Comparison of ENCODE assay signal across 8 mouse cellular contexts in genomic region chr3:89830815-89831591, GRCm38 (mm10). TPM values are rescaled to one million over a fixed set of nuclear protein-coding genes. Genes with fewer than 3 reads are reported as not detected.
A peak's percentile ranks its signal among the peaks of the same experiment; 100 is the strongest.
DNase-seq lines count a peak whose midpoint lies in the region; ATAC-seq lines count a peak whose summit lies in the region.

TSS of gene She (plus strand) at chr3:89831370.

- DNase-seq in forebrain, embryonic 14.5 days (ENCODE audit: low spot score), result no peak
- DNase-seq in hindbrain, embryonic 14.5 days (ENCODE audit: low spot score), result no peak
- DNase-seq in layer of hippocampus, postnatal 25 days (ENCODE audit: extremely low spot score in 1 of 2, low spot score in 1 of 2), result no peak
- no peak for DNase-seq in adipocyte (ENCODE audit: low spot score)

- peaks cover 4% of the 10 kb centered on the region for H3K4me1 ChIP-seq in erythroblast, embryonic 14.5 days (ENCODE audit: control insufficient read depth)
- no peaks in the 10 kb centered on the region for H3K4me1 ChIP-seq in forebrain, embryonic 14.5 days (ENCODE audit: control insufficient read depth, insufficient read depth, low read length)
- no peaks in the 10 kb centered on the region for H3K4me1 ChIP-seq in hindbrain, embryonic 14.5 days (replicated peaks; ENCODE audit: control insufficient read depth, insufficient read depth, low read length)
- peaks cover 18% of the 10 kb centered on the region for H3K4me1 ChIP-seq in liver, embryonic 12.5 days
- H3K4me1 ChIP-seq in neural tube, embryonic 14.5 days (ENCODE audit: control insufficient read depth, insufficient read depth, low read length), result peaks cover 10% of the 10 kb centered on the region; the same call in 1 of the 2 replicates

- H3K9me3 ChIP-seq in erythroblast, embryonic 14.5 days (ENCODE audit: control insufficient read depth, low read length), result peaks cover 5% of the 10 kb centered on the region; the same call in 1 of the 2 replicates
- no peaks in the 10 kb centered on the region for H3K9me3 ChIP-seq in forebrain, embryonic 14.5 days (replicated peaks; ENCODE audit: control insufficient read depth, low read length)
- no peaks in the 10 kb centered on the region for H3K9me3 ChIP-seq in hindbrain, embryonic 14.5 days (ENCODE audit: control insufficient read depth, low read length)
- no peaks in the 10 kb centered on the region for H3K9me3 ChIP-seq in liver, embryonic 12.5 days (replicated peaks)
- H3K9me3 ChIP-seq in neural tube, embryonic 14.5 days (ENCODE audit: control insufficient read depth, low read length), result no peaks in the 10 kb centered on the region

- peak within 1 kb of the TSS; percentile 47 for H3K4me2 ChIP-seq in forebrain, embryonic 14.5 days (ENCODE audit: low read length)
- H3K4me2 ChIP-seq in hindbrain, embryonic 14.5 days (replicated peaks), result peak within 1 kb of the TSS; percentile 53
- peak within 1 kb of the TSS; percentile 63 for H3K4me2 ChIP-seq in liver, embryonic 12.5 days
- peak within 1 kb of the TSS; percentile 44 for H3K4me2 ChIP-seq in neural tube, embryonic 14.5 days (ENCODE audit: low read depth, low read length)

- peak within 1 kb of the TSS; percentile 32 for H3K4me3 ChIP-seq in erythroblast, embryonic 14.5 days (replicated peaks)
- peak within 1 kb of the TSS; percentile 31 for H3K4me3 ChIP-seq in forebrain, embryonic 14.5 days (ENCODE audit: low read depth, low read length)
- H3K4me3 ChIP-seq in hindbrain, embryonic 14.5 days (replicated peaks; ENCODE audit: low read length), result peak within 1 kb of the TSS; percentile 37
- H3K4me3 ChIP-seq in liver, embryonic 12.5 days, result peak within 1 kb of the TSS; percentile 49
- H3K4me3 ChIP-seq in neural tube, embryonic 14.5 days (ENCODE audit: low read depth, low read length), result peak within 1 kb of the TSS; percentile 34

- peak within 1 kb of the TSS; percentile 35; the same call in 1 of the 2 replicates for H3K9ac ChIP-seq in forebrain, embryonic 14.5 days (ENCODE audit: low read length)
- peak within 1 kb of the TSS; percentile 47 for H3K9ac ChIP-seq in hindbrain, embryonic 14.5 days
- peak within 1 kb of the TSS; percentile 46 for H3K9ac ChIP-seq in liver, embryonic 12.5 days
- peak within 1 kb of the TSS; percentile 37; the same call in 1 of the 2 replicates for H3K9ac ChIP-seq in neural tube, embryonic 14.5 days (replicated peaks; ENCODE audit: low read depth, low read length)

- no peak within 1 kb of the TSS for H3K27ac ChIP-seq in forebrain, embryonic 14.5 days (ENCODE audit: low read depth, low read length)
- no peak within 1 kb of the TSS for H3K27ac ChIP-seq in hindbrain, embryonic 14.5 days
- 0 out of 2 replicates have a peak within 1 kb of the TSS, but pooled peaks have one; percentile 25 for H3K27ac ChIP-seq in liver, embryonic 12.5 days
- H3K27ac ChIP-seq in neural tube, embryonic 14.5 days (ENCODE audit: low read depth, low read length), result no peak within 1 kb of the TSS; the same call in 1 of the 2 replicates

- H3K27me3 ChIP-seq in erythroblast, embryonic 14.5 days (ENCODE audit: control insufficient read depth), result peaks cover 81% of the 10 kb centered on the region
- H3K27me3 ChIP-seq in forebrain, embryonic 14.5 days (replicated peaks; ENCODE audit: control insufficient read depth, insufficient read depth, low read length), result peaks cover 57% of the 10 kb centered on the region
- peaks cover 58% of the 10 kb centered on the region for H3K27me3 ChIP-seq in hindbrain, embryonic 14.5 days (ENCODE audit: control insufficient read depth, insufficient read depth, low read length)
- peaks cover 87% of the 10 kb centered on the region for H3K27me3 ChIP-seq in liver, embryonic 12.5 days (replicated peaks)
- H3K27me3 ChIP-seq in neural tube, embryonic 14.5 days (ENCODE audit: control insufficient read depth, insufficient read depth, low read length), result peaks cover 41% of the 10 kb centered on the region

- WGBS in forebrain, embryonic 14.5 days, result 2% methylated on average over 88 of the region's 96 CpGs
- 3% methylated on average over 89 of the region's 96 CpGs for WGBS in hindbrain, embryonic 14.5 days
- 2% methylated on average over 90 of the region's 96 CpGs for WGBS in liver, embryonic 12.5 days (ENCODE audit: insufficient replicate concordance)
- 3% methylated on average over 94 of the region's 96 CpGs for WGBS in neural tube, embryonic 14.5 days

- ATAC-seq in erythroblast, adult 5-6 weeks (replicated peaks; ENCODE audit: low FRiP score, poor library complexity, severe bottlenecking), result no peak
- ATAC-seq in forebrain, embryonic 14.5 days, result no peak
- no peak for ATAC-seq in hindbrain, embryonic 14.5 days (ENCODE audit: low FRiP score)
- ATAC-seq in liver, embryonic 12.5 days, result 0 out of 2 replicates have a peak, but pooled peaks have one; percentile 8
- ATAC-seq in neural tube, embryonic 14.5 days (ENCODE audit: low read depth), result no peak

- no peaks in the 10 kb centered on the region for H3K36me3 ChIP-seq in erythroblast, embryonic 14.5 days (ENCODE audit: control insufficient read depth)
- H3K36me3 ChIP-seq in forebrain, embryonic 14.5 days (ENCODE audit: control insufficient read depth, insufficient read depth, low read length), result no peaks in the 10 kb centered on the region
- no peaks in the 10 kb centered on the region for H3K36me3 ChIP-seq in hindbrain, embryonic 14.5 days (replicated peaks; ENCODE audit: control insufficient read depth, insufficient read depth)
- no peaks in the 10 kb centered on the region for H3K36me3 ChIP-seq in liver, embryonic 12.5 days
- H3K36me3 ChIP-seq in neural tube, embryonic 14.5 days (ENCODE audit: control insufficient read depth, insufficient read depth, low read length), result no peaks in the 10 kb centered on the region

RNA-seq across cellular contexts. Expression of gene She, which starts in this region (rescaled TPM):
- 0.01 TPM in 1 of 2 replicates, not detected in the other for polyA plus RNA-seq in erythroblast, embryonic 14.5 days (2012)
- total RNA-seq in erythroblast, adult 5-6 weeks (2015; ENCODE audit: low replicate concordance), result not detected in 2 replicates
- total RNA-seq in erythroblast, adult 5-6 weeks (2017; ENCODE audit: low replicate concordance), result 0.14 TPM in 1 of 2 replicates, not detected in the other
- polyA plus RNA-seq in forebrain, embryonic 14.5 days (2014; fragmentation: Nextera tagmentation; extraction: Ambion mirVana), result 0.93 and 0.95 TPM in 2 replicates
- 2.3 and 2.8 TPM in 2 replicates for polyA plus RNA-seq in hindbrain, embryonic 14.5 days (2014; fragmentation: Nextera tagmentation; extraction: Ambion mirVana)
- 2.9 and 3.1 TPM in 2 replicates for polyA plus RNA-seq in liver, embryonic 12.5 days (2016; fragmentation: Nextera tagmentation; extraction: Ambion mirVana)
- 0.91 and 2.4 TPM in 2 replicates for polyA plus RNA-seq in neural tube, embryonic 14.5 days (2014; fragmentation: Nextera tagmentation; extraction: Ambion mirVana)
- 1 to 10 TPM; 2.7 to 3.1 TPM for total RNA-seq in layer of hippocampus, postnatal 25 days (2021)
